Mouse (Mus musculus) heart, adult 11 months (tissue): Measurements from ENCODE around the gene Abca3.
"Not testable (repeated sequence)": the region's sequence is repeated elsewhere in the genome, so short reads cannot be mapped to it uniquely, and the experiment has no call there.

Experiments used
- DNase-seq: peaks from one replicate; pipeline ENCODE4 v3.0.0; 2022

Abca3 gene

DNA sequence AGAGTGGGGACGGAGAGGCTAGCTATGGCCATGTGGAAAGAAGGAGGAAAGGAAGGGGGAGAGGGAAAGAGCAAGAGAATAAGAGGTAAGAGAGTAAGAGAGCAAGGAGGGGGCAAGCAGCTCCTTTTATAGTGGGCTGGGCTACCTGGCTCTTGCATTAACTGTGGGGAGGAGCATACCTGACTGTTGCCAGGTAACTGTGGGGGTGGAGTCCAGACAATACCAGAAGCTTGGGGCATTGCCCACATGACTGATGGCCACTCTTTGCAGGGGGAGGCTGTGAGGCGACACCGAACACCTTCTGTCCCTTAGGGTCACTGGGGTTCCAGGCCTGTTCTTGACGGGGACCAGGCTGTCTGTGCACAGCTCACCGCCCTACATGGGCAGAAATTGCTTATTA is 37.0 kb downstream of the Abca3 start:
- no peak for DNase-seq

- DNase-seq: no peak
These were observed 38.1 kb downstream of the Abca3 start for GRCm38 (mm10) chr17:24389865-24390264.

- no peak for DNase-seq
These were observed 39.4 kb downstream of the Abca3 start for GRCm38 (mm10) chr17:24391149-24391548.

- no peak for DNase-seq
These were observed 41.8 kb downstream of the Abca3 start for GRCm38 (mm10) chr17:24393527-24393926.

- no peak for DNase-seq
These were observed 42.7 kb downstream of the Abca3 start for GRCm38 (mm10) chr17:24394456-24394855.

GRCm38 (mm10) chr17:24402371-24402770 is 50.6 kb downstream of the Abca3 start:
- DNase-seq: no peak

- DNase-seq: peak; percentile 90
These were observed 55.5 kb downstream of the Abca3 start for GRCm38 (mm10) chr17:24407116-24407803.

- DNase-seq: no peak
These were observed 61.9 kb downstream of the Abca3 start for GRCm38 (mm10) chr17:24413557-24414211.

GRCm38 (mm10) chr17:24414230-24414976 is 62.7 kb downstream of the Abca3 start, which contains the start of gene Rnps1:
TSS of gene Rnps1 (plus strand) at chr17:24414565.
- DNase-seq: peak; percentile 100

DNA sequence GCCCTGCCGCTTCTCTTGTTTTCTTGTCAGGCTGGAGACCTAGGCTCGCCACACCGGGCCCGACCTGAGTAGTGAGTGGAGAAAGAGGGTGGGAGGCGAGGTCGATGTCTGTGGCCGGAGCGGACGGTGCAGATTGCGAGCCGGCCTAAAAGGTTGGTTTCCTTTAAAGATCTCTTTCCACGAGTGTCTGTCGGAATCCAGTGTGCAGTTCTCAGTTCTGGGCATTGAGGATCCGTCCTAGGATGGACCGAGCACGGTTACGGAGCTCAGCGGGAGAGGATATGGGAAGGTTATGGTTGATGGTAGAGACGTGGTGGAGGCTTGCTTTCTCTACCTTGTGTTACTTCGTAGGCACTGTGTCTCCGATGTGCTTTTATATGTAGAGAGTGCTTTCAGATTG is 63.3 kb downstream of the Abca3 start:
- no peak for DNase-seq

- no peak for DNase-seq
These were observed 64.4 kb downstream of the Abca3 start for GRCm38 (mm10) chr17:24416051-24416652.

GRCm38 (mm10) chr17:24423114-24423513 is 71.4 kb downstream of the Abca3 start:
- DNase-seq: no peak

- DNase-seq: peak; percentile 88
These were observed 72.7 kb downstream of the Abca3 start for GRCm38 (mm10) chr17:24424489-24424888.

DNA sequence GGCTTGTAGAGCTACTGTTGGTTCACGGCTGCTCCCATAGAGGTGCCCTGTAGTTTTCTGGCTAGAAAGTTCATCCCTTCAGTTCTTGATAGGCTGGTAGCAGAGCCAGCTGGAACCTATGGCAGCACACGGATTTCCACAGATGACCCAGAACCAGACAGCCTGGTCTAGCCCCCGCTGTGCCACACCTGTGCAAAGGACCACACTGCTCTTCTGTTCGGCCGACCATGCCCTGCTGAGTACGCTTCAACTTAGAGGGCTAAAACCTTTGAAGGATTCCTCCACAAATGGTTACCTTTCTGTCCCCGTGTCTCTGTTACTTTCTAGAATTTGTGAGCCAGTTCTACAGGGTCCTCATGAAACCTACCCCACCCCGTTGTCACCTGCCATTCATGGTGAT is 73.6 kb downstream of the Abca3 start:
- not testable (repeated sequence) for DNase-seq

- DNase-seq: peak; percentile 85
These were observed 74.2 kb downstream of the Abca3 start for GRCm38 (mm10) chr17:24425905-24426304.

- peak; percentile 100 for DNase-seq
These were observed 74.9 kb downstream of the Abca3 start, which contains the start of gene Eci1 for GRCm38 (mm10) chr17:24426471-24427169. TSS of gene Eci1 (plus strand) at chr17:24426641.

- peak; percentile 91 for DNase-seq
These were observed 75.4 kb downstream of the Abca3 start for GRCm38 (mm10) chr17:24427170-24427557.

DNA sequence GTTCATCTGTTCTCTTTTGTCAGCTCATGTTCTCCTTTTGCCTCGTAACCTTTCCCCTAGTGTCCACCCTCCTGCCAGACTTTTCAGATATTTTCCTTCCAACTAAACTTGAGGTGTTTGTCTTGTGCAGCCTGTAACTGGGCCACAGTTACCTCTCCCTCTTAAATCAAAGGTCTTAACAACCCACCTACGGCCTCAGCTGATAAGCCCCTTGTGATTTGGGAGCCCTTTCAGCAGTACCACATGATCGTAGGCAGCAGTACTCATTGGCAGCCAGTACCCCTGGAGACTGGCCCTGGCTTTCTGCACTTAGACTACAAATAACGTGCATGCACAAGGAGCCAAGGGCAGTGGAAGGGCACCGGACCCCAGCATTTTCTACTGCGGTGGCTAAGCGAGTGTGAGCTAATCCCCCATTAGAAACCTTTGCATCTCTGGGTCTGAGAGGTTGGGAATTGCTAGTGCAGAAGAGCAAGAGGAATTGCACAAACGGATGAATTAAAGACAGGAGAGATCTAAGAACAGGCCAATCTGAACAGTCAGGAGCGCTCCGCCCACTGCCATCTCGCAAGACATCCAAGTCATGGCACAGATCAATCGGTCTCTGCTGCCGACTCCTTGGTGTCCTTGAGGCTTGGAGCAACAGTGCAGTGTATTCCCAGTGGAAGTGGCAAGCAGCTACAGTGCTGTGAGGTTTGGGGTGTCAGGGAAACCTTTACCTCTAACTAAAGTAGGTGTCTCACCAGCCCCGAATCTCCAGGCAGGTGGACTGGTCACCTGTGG is 77.6 kb downstream of the Abca3 start:
- peak; percentile 98 for DNase-seq

DNA sequence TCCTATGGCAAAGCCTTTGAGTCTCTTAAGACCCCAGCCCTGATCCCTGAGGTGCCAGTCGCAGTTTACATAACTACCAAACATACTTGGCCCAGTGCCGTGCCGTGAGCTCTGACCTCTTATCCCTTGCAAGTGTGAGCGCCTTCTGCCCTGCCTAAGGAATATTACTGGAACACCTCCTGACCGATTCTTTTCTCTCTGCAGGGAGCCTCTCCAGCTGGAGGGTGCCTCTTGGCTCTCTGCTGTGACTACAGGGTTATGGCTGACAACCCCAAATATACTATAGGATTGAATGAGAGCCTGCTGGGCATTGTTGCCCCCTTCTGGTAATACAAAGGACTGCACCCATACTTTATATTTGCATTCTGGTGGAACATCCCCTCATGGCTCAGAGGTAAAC is 85.3 kb downstream of the Abca3 start:
- DNase-seq: peak; percentile 93

- no peak for DNase-seq
These were observed 88.6 kb downstream of the Abca3 start for GRCm38 (mm10) chr17:24440377-24440776.

DNA sequence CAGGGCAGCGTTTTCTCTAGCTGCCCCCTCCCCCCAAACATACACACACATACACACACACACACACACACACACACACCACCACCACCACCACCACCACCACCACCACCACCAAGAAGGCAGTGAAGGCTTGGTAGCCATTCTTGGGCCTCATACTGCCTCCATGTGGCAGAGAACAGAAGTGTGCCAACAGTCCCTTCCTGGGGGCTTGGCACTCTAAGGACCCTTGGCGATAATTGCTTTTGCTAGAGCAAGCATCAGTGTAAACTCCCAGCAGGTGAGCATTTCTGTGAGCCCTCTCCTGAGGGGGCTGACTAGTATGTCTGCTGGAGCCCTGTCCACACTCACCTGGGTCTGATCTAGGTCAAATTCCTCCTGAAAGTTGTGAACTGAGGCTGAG is 89.4 kb downstream of the Abca3 start:
- DNase-seq: no peak

DNA sequence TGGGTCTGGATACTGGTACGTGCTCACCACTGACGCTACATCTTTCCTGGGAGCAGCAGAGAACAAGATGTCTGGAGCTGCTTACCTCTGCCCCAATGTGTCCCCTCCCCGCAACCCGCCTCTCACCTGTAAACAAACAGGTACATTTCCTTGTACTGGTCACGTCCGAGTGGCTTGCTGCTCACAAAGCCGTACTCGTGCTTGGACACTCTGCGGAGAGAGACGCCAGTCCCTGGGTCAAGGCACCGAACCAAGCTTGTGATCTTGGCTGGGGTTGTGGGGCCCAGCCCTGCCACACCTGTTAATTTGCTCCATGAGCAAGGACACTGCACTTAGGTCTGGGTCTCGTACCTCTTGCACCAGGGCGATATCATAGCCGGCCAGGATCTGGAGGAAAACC is 90.4 kb downstream of the Abca3 start:
- peak; percentile 91 for DNase-seq
